Mouse (Mus musculus): ENCODE measurements around the gene St7. TPM values are rescaled to one million over a fixed set of nuclear protein-coding genes. Genes with fewer than 3 reads are reported as not detected.

St7 gene
- total and polyA plus RNA-seq, 2 experiments from 2014 or later = 35.8 to 71.7 TPM

DNA sequence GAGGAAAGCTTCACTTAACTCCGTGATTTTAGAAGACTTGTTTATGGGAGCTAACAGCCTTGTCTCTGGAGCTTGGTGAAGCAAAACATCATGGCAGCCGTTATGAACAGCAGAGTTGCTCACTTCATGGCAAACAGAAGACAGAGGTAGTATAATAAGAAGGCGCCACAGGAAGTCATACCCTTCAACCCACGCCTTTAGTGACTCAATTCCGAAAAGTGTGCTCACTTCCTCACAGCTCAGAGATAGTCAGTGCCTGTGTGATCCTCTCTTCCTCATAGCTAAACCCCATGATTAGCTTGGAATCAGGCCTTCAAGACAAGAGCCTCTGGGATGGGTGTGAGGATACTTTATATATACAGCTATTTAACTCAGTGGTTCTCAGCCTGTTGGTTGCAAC is 108.0 kb downstream of the St7 start:
- no peaks in the 10 kb centered on the region for H3K27me3 ChIP-seq (ENCODE audit: insufficient read depth, low read length)
- no peak overlapping the region for H3K4me3 ChIP-seq (ENCODE audit: low read length)
- no peak overlapping the region for H3K4me2 ChIP-seq (ENCODE audit: low read depth, low read length)
- no peak for TF ChIP-seq CTCF (IDR thresholded peaks at IDR 0.05; ENCODE audit: low read depth)
- no peaks in the 10 kb centered on the region for H3K4me1 ChIP-seq (ENCODE audit: insufficient read depth, low read length)
- no peak overlapping the region for H3K9ac ChIP-seq (replicated peaks; ENCODE audit: low read length)
- no peaks in the 10 kb centered on the region for H3K9me3 ChIP-seq (ENCODE audit: low read length)
- no peak for DNase-seq (ENCODE audit: low spot score)
- H3K27ac ChIP-seq = no peak overlapping the region
- no peak for ATAC-seq
- no peaks in the 10 kb centered on the region for H3K36me3 ChIP-seq (ENCODE audit: insufficient read depth, low read length)
- 88% methylated on average over 5 of the region's 5 CpGs for WGBS

DNA sequence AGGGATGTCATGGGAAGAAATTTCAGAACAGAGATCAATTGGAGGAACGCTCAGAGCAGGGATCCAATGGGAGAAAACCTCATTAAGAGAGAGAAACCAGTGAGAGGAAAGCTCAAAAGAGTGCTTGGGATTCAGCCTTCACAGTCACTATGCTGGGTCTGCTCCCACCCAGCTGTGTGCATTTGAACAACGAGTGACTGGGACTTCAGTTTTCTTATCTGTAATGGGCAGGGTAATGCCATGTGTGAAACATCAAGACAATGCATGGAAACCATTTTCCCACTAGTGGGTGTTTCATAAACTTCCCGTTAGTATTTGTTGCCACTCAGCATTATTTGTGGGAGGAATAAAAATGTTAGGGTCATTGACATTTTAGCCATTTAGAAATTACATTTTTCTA is 111.7 kb downstream of the St7 start:
- H3K27me3 ChIP-seq (ENCODE audit: insufficient read depth, low read length) = no peaks in the 10 kb centered on the region
- ATAC-seq = no peak

DNA sequence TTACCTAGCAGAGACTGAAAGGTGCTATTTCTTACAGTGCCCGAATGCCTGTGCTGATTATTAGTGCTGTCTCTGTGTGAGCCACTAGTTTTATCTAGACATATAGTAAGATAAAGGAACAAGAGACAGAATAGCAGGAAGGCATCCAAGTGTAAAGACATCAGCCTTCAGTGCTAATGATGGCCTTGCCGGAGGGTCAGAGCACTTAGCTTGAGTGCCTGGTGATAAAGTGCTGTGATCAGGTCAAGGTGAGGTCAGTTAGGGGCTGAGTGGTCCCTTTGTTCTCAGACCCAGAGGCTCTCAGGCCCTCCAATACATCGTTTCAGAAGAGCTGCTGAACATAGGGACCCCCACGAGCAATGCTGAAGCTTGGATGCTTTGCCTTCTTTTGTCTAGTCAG is 113.8 kb downstream of the St7 start:
- DNase-seq (ENCODE audit: low spot score) (no peak), ATAC-seq (no peak)
- no peaks in the 10 kb centered on the region for H3K36me3 ChIP-seq (ENCODE audit: insufficient read depth, low read length)
- WGBS = 12% methylated on average over 4 of the region's 4 CpGs
- H3K9ac ChIP-seq (replicated peaks; ENCODE audit: low read length) = no peak overlapping the region
- H3K9me3 ChIP-seq (ENCODE audit: low read length) = no peaks in the 10 kb centered on the region
- H3K27me3 ChIP-seq (ENCODE audit: insufficient read depth, low read length) = no peaks in the 10 kb centered on the region
- no peaks in the 10 kb centered on the region for H3K4me1 ChIP-seq (ENCODE audit: insufficient read depth, low read length)
- H3K27ac ChIP-seq = no peak overlapping the region
- no peak overlapping the region for H3K4me2 ChIP-seq (ENCODE audit: low read depth, low read length)
- no peak for TF ChIP-seq CTCF (IDR thresholded peaks at IDR 0.05; ENCODE audit: low read depth)
- no peak overlapping the region for H3K4me3 ChIP-seq (ENCODE audit: low read length)

More for the DNA sequence above, 111.7 kb downstream of the St7 start:
- H3K9ac ChIP-seq (replicated peaks; ENCODE audit: low read length) = no peak overlapping the region
- TF ChIP-seq CTCF (IDR thresholded peaks at IDR 0.05; ENCODE audit: low read depth) = no peak
- H3K9me3 ChIP-seq (ENCODE audit: low read length) = no peaks in the 10 kb centered on the region
- no peaks in the 10 kb centered on the region for H3K36me3 ChIP-seq (ENCODE audit: insufficient read depth, low read length)
- 66% methylated on average over 3 of the region's 3 CpGs for WGBS
- H3K4me2 ChIP-seq (ENCODE audit: low read depth, low read length) = no peak overlapping the region
- no peaks in the 10 kb centered on the region for H3K4me1 ChIP-seq (ENCODE audit: insufficient read depth, low read length)
- no peak for DNase-seq (ENCODE audit: low spot score)
- no peak overlapping the region for H3K27ac ChIP-seq
- H3K4me3 ChIP-seq (ENCODE audit: low read length) = no peak overlapping the region

DNA sequence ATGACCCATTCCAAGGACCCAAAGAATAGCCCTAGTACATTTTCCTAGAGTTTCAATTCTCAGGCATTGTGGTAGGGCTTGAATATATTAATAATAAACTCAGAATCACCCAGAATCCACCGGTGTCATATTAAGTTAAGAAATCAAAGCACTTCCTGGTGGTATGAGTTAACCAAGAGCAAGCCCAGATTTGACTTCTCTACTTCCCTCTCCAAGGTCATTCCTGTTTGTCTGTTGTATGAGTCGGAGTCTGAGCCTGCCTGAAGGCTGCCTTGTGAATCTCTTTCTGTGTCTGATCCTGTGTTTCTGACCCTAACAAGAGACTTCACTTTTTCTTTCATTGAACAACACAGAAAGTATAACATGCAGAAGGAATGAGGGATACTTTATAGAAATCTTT is 118.3 kb downstream of the St7 start:
- TF ChIP-seq CTCF (IDR thresholded peaks at IDR 0.05; ENCODE audit: low read depth) = no peak
- no peak for ATAC-seq
- Histone ChIP-seq H3K27ac (no peak overlapping the region), H3K4me1 (ENCODE audit: insufficient read depth, low read length) (no peaks in the 10 kb centered on the region), H3K9ac (replicated peaks; ENCODE audit: low read length) (no peak overlapping the region), H3K4me2 (ENCODE audit: low read depth, low read length) (no peak overlapping the region), H3K4me3 (ENCODE audit: low read length) (no peak overlapping the region), H3K36me3 (ENCODE audit: insufficient read depth, low read length) (no peaks in the 10 kb centered on the region), H3K27me3 (ENCODE audit: insufficient read depth, low read length) (no peaks in the 10 kb centered on the region), H3K9me3 (ENCODE audit: low read length) (no peaks in the 10 kb centered on the region)
- DNase-seq (ENCODE audit: low spot score) = no peak
- 83% methylated on average over 2 of the region's 2 CpGs for WGBS

DNA sequence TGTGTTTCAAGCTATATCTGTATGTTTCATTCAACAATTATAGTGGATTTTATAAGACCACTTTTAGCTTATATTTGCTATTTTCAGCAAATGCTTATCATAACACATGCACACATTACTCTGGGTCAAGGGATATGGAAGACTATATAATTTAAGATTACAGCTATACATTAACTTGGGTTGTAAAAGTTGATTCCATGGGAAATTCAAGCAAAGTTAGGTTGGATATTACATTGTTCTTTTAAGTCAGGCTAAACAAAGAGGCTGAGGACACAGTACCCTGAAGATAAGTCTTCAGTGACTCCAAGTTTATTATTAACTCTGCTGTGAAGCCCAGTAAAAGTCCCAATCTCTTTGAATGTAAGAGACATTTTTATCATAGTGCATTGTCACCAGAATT is 118.8 kb downstream of the St7 start:
- H3K4me3 ChIP-seq (ENCODE audit: low read length) = no peak overlapping the region
- H3K9me3 ChIP-seq (ENCODE audit: low read length) = no peaks in the 10 kb centered on the region
- no peaks in the 10 kb centered on the region for H3K27me3 ChIP-seq (ENCODE audit: insufficient read depth, low read length)
- H3K4me1 ChIP-seq (ENCODE audit: insufficient read depth, low read length) = no peaks in the 10 kb centered on the region
- no peak for TF ChIP-seq CTCF (IDR thresholded peaks at IDR 0.05; ENCODE audit: low read depth)
- H3K9ac ChIP-seq (replicated peaks; ENCODE audit: low read length) = no peak overlapping the region
- DNase-seq (ENCODE audit: low spot score) (no peak), ATAC-seq (no peak)
- no peaks in the 10 kb centered on the region for H3K36me3 ChIP-seq (ENCODE audit: insufficient read depth, low read length)
- no peak overlapping the region for H3K27ac ChIP-seq
- no peak overlapping the region for H3K4me2 ChIP-seq (ENCODE audit: low read depth, low read length)

DNA sequence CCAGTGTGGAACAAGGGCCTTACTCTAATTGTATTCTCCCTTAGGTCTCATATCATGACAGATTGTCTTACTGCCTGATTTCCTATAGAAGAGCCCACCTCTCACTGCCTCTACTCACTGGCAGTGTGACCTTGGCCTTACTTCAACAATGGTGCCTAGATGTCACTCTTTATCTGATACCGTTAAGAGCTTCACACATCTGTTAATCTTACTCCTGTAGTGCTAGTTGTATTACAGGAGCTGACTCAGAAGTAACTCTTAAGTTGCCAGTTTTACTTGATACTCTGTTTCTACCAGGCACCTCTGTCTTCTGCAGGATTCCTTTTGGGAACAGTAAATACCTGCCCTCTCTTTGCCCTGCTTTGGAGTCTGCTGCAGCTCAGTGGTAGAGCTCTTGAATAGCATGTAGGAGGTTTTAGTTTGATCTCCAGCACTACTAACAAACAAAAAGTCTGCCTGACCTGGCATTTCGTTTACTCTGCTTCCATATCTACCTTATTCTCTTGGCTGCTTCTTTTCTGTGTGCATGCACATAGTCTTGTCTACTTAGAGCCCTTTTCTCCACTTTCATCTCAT is 121.4 kb downstream of the St7 start:
- H3K36me3 ChIP-seq (ENCODE audit: insufficient read depth, low read length) = no peaks in the 10 kb centered on the region
- whole genome bisulfite sequencing = 47% methylated on average over 2 of the region's 2 CpGs
- DNase-seq (ENCODE audit: low spot score) (no peak), ATAC-seq (no peak)
- H3K27me3 ChIP-seq (ENCODE audit: insufficient read depth, low read length) = no peaks in the 10 kb centered on the region
- H3K4me3 ChIP-seq (ENCODE audit: low read length) = no peak overlapping the region
- H3K9ac ChIP-seq (replicated peaks; ENCODE audit: low read length) = no peak overlapping the region
- H3K27ac ChIP-seq = no peak overlapping the region
- peaks cover 7% of the 10 kb centered on the region; the same call in 1 of the 2 replicates for H3K4me1 ChIP-seq (ENCODE audit: insufficient read depth, low read length)
- H3K4me2 ChIP-seq (ENCODE audit: low read depth, low read length) = no peak overlapping the region
- no peak for TF ChIP-seq CTCF (IDR thresholded peaks at IDR 0.05; ENCODE audit: low read depth)
- H3K9me3 ChIP-seq (ENCODE audit: low read length) = no peaks in the 10 kb centered on the region

DNA sequence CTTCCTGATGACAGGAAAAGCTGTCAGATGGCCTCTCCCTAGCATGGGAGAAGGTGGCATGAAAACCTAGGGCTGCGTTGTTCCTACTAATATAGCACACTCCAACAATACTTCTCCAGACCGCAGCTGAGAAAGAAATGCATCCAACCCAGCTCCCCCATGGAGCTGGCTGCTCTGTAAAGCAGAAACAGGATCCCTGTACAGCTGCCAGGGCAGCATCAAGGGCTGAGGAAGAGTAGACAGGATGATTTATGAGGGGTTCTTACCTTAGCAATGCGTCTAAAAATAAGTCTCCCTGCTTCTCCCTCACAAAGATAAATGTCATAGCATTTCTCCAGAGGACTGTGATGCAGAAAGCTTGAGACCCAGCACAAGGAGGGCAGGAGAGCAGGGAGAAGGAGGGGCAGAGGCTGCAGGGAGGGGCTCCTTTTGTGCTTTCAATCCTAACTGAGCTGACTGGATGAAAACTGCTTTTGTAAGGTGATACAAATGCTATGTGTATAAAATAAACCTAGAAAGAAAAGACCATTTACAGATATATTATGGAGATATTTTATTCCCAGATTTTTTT is 124.2 kb downstream of the St7 start:
- H3K4me1 ChIP-seq (ENCODE audit: insufficient read depth, low read length) = peaks cover 7% of the 10 kb centered on the region; the same call in 1 of the 2 replicates
- ATAC-seq (peak; percentile 56), DNase-seq (ENCODE audit: low spot score) (peak; percentile 66)
- peak overlapping the region; percentile 4; the same call in 1 of the 2 replicates for H3K27ac ChIP-seq
- H3K4me2 ChIP-seq (ENCODE audit: low read depth, low read length) = 0 out of 2 replicates have a peak overlapping the region, but pooled peaks have one; percentile 4
- no peak for TF ChIP-seq CTCF (IDR thresholded peaks at IDR 0.05; ENCODE audit: low read depth)
- no peaks in the 10 kb centered on the region for H3K36me3 ChIP-seq (ENCODE audit: insufficient read depth, low read length)
- H3K9me3 ChIP-seq (ENCODE audit: low read length) = no peaks in the 10 kb centered on the region
- 3% methylated on average over 3 of the region's 3 CpGs for WGBS
- no peak overlapping the region for H3K4me3 ChIP-seq (ENCODE audit: low read length)
- H3K9ac ChIP-seq (replicated peaks; ENCODE audit: low read length) = no peak overlapping the region
- H3K27me3 ChIP-seq (ENCODE audit: insufficient read depth, low read length) = no peaks in the 10 kb centered on the region
